Mouse (Mus musculus): ENCODE results near the gene Ell2.

Gene Ell2

GRCm38 (mm10) chr13:75733594-75734161 lies 27.1 kb downstream of the Ell2 start:
- DNase-seq (ENCODE audit: low spot score in 2 of 2) = no peak

- no peak for DNase-seq (ENCODE audit: low spot score in 2 of 2)
Measured at GRCm38 (mm10) chr13:75734231-75734630, 27.7 kb downstream of the Ell2 start.

GRCm38 (mm10) chr13:75735606-75736005 lies 29.0 kb downstream of the Ell2 start:
- no peak for DNase-seq (ENCODE audit: low spot score in 2 of 2)

- DNase-seq (ENCODE audit: low spot score in 2 of 2) = no peak
Measured at GRCm38 (mm10) chr13:75737991-75738390, 31.4 kb downstream of the Ell2 start.

- no peak for DNase-seq (ENCODE audit: low spot score in 2 of 2)
Measured at GRCm38 (mm10) chr13:75738536-75738935, 32.0 kb downstream of the Ell2 start.

GRCm38 (mm10) chr13:75738957-75739356 lies 32.4 kb downstream of the Ell2 start:
- no peak for DNase-seq (ENCODE audit: low spot score in 2 of 2)

- no peak for DNase-seq (ENCODE audit: low spot score in 2 of 2)
Measured at GRCm38 (mm10) chr13:75740018-75740417, 33.5 kb downstream of the Ell2 start.

- no peak for DNase-seq (ENCODE audit: low spot score in 2 of 2)
Measured at GRCm38 (mm10) chr13:75741119-75741518, 34.6 kb downstream of the Ell2 start.

- DNase-seq (ENCODE audit: low spot score in 2 of 2) = no peak
Measured at GRCm38 (mm10) chr13:75741736-75742729, 35.5 kb downstream of the Ell2 start.

GRCm38 (mm10) chr13:75742970-75743369 lies 36.4 kb downstream of the Ell2 start:
- no peak for DNase-seq (ENCODE audit: low spot score in 2 of 2)

- no peak for DNase-seq (ENCODE audit: low spot score in 2 of 2)
Measured at GRCm38 (mm10) chr13:75744065-75744464, 37.5 kb downstream of the Ell2 start.

GRCm38 (mm10) chr13:75745328-75745727 lies 38.8 kb downstream of the Ell2 start:
- DNase-seq (ENCODE audit: low spot score in 2 of 2) = no peak

- DNase-seq (ENCODE audit: low spot score in 2 of 2) = no peak
Measured at GRCm38 (mm10) chr13:75747265-75747664, 40.7 kb downstream of the Ell2 start.

GRCm38 (mm10) chr13:75748685-75749084 lies 42.1 kb downstream of the Ell2 start:
- no peak for DNase-seq (ENCODE audit: low spot score in 2 of 2)

GRCm38 (mm10) chr13:75750785-75751184 lies 44.2 kb downstream of the Ell2 start:
- no peak for DNase-seq (ENCODE audit: low spot score in 2 of 2)

GRCm38 (mm10) chr13:75752216-75752938 lies 45.8 kb downstream of the Ell2 start:
- DNase-seq (ENCODE audit: low spot score in 2 of 2) = no peak

GRCm38 (mm10) chr13:75754398-75754797 lies 47.8 kb downstream of the Ell2 start:
- no peak for DNase-seq (ENCODE audit: low spot score in 2 of 2)

GRCm38 (mm10) chr13:75760859-75761548 lies 54.4 kb downstream of the Ell2 start:
- DNase-seq (ENCODE audit: low spot score in 2 of 2) = no peak

- no peak for DNase-seq (ENCODE audit: low spot score in 2 of 2)
Measured at GRCm38 (mm10) chr13:75762759-75763158, 56.2 kb downstream of the Ell2 start.

GRCm38 (mm10) chr13:75763280-75763679 lies 56.7 kb downstream of the Ell2 start:
- DNase-seq (ENCODE audit: low spot score in 2 of 2) = no peak

GRCm38 (mm10) chr13:75765742-75766141 lies 59.2 kb downstream of the Ell2 start:
- DNase-seq (ENCODE audit: low spot score in 2 of 2) = no peak

GRCm38 (mm10) chr13:75766238-75766637 lies 59.7 kb downstream of the Ell2 start:
- no peak for DNase-seq (ENCODE audit: low spot score in 2 of 2)
